Mouse (Mus musculus): ENCODE measurements around the gene Phc2. TPM values are rescaled to one million over a fixed set of nuclear protein-coding genes. Genes with fewer than 3 reads are reported as not detected.

Gene Phc2
- polyA plus RNA-seq, 1 experiment = 44.6 TPM

GRCm38 (mm10) chr4:128635451-128635850 lies 19.1 kb upstream of the Phc2 start:
- TF ChIP-seq CTCF (IDR thresholded peaks at IDR 0.05; ENCODE audit: control insufficient read depth, insufficient read depth, insufficient replicate concordance, low read depth, low read length) (no peak), POLR2A (IDR thresholded peaks at IDR 0.05; ENCODE audit: control insufficient read depth, low read depth, low read length) (no peak)
- Histone ChIP-seq H3K27ac (ENCODE audit: control insufficient read depth, insufficient read depth, low read depth, low read length) (no peak overlapping the region), H3K4me1 (ENCODE audit: control insufficient read depth, insufficient read depth, low read length) (no peaks in the 10 kb centered on the region; the same call in 1 of the 2 replicates), H3K4me3 (ENCODE audit: control insufficient read depth, low read depth, low read length) (no peak overlapping the region), H3K36me3 (ENCODE audit: control insufficient read depth, insufficient read depth, low read length) (no peaks in the 10 kb centered on the region), H3K27me3 (ENCODE audit: control insufficient read depth, insufficient read depth, low read length) (no peaks in the 10 kb centered on the region)

- H3K4me1 ChIP-seq (ENCODE audit: control insufficient read depth, insufficient read depth, low read length) = no peaks in the 10 kb centered on the region; the same call in 1 of the 2 replicates
- no peaks in the 10 kb centered on the region for H3K36me3 ChIP-seq (ENCODE audit: control insufficient read depth, insufficient read depth, low read length)
- TF ChIP-seq POLR2A (IDR thresholded peaks at IDR 0.05; ENCODE audit: control insufficient read depth, low read depth, low read length) (no peak), CTCF (IDR thresholded peaks at IDR 0.05; ENCODE audit: control insufficient read depth, insufficient read depth, insufficient replicate concordance, low read depth, low read length) (no peak)
- no peaks in the 10 kb centered on the region for H3K27me3 ChIP-seq (ENCODE audit: control insufficient read depth, insufficient read depth, low read length)
- H3K27ac ChIP-seq (ENCODE audit: control insufficient read depth, insufficient read depth, low read depth, low read length) = no peak overlapping the region
- H3K4me3 ChIP-seq (ENCODE audit: control insufficient read depth, low read depth, low read length) = no peak overlapping the region
Observed at GRCm38 (mm10) chr4:128635894-128636585, 18.5 kb upstream of the Phc2 start.

GRCm38 (mm10) chr4:128637250-128637649 lies 17.3 kb upstream of the Phc2 start:
- TF ChIP-seq POLR2A (IDR thresholded peaks at IDR 0.05; ENCODE audit: control insufficient read depth, low read depth, low read length) (no peak), CTCF (IDR thresholded peaks at IDR 0.05; ENCODE audit: control insufficient read depth, insufficient read depth, insufficient replicate concordance, low read depth, low read length) (no peak)
- Histone ChIP-seq H3K4me1 (ENCODE audit: control insufficient read depth, insufficient read depth, low read length) (no peaks in the 10 kb centered on the region; the same call in 1 of the 2 replicates), H3K36me3 (ENCODE audit: control insufficient read depth, insufficient read depth, low read length) (no peaks in the 10 kb centered on the region), H3K27ac (ENCODE audit: control insufficient read depth, insufficient read depth, low read depth, low read length) (no peak overlapping the region), H3K27me3 (ENCODE audit: control insufficient read depth, insufficient read depth, low read length) (no peaks in the 10 kb centered on the region), H3K4me3 (ENCODE audit: control insufficient read depth, low read depth, low read length) (no peak overlapping the region)

DNA sequence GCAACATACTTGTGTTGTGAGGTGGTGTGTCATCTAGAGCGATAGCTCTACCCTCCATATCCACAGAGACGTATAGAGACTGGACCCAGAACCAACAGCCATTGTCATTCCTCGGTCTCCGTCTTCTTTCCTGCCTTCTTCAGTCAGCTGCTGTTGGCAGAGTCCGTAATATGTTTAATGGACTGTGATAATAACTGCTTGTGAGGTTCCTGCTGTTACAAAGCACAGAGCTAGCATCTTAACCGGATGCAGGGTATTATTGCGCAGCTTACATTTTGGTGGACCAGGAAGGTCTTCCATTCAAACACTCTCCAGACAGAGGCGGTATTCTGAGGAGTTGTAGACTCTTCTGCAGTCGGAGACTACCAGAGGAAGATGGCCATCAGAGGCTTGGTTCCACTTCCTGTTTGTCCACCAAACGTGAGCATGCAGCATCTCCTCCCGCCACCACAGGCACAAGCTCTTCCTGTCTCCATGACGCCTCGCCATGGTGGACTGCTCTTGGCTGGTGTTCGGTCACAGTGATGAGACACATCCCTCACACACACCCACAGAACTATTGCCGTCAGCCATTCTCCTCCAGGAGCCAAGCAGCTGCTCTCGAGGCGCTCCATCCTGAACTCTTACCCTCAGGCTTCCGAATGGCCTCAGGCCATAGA lies 16.1 kb upstream of the Phc2 start:
- Histone ChIP-seq H3K27ac (ENCODE audit: control insufficient read depth, insufficient read depth, low read depth, low read length) (no peak overlapping the region), H3K4me1 (ENCODE audit: control insufficient read depth, insufficient read depth, low read length) (no peaks in the 10 kb centered on the region; the same call in 1 of the 2 replicates)
- TF ChIP-seq POLR2A (IDR thresholded peaks at IDR 0.05; ENCODE audit: control insufficient read depth, low read depth, low read length) (no peak), CTCF (IDR thresholded peaks at IDR 0.05; ENCODE audit: control insufficient read depth, insufficient read depth, insufficient replicate concordance, low read depth, low read length) (no peak)

GRCm38 (mm10) chr4:128641766-128642717 lies 12.5 kb upstream of the Phc2 start:
- TF ChIP-seq POLR2A (IDR thresholded peaks at IDR 0.05; ENCODE audit: control insufficient read depth, low read depth, low read length) (no peak), CTCF (IDR thresholded peaks at IDR 0.05; ENCODE audit: control insufficient read depth, insufficient read depth, insufficient replicate concordance, low read depth, low read length) (no peak)
- no peak overlapping the region for H3K27ac ChIP-seq (ENCODE audit: control insufficient read depth, insufficient read depth, low read depth, low read length)
- H3K4me1 ChIP-seq (ENCODE audit: control insufficient read depth, insufficient read depth, low read length) = no peaks in the 10 kb centered on the region
- H3K36me3 ChIP-seq (ENCODE audit: control insufficient read depth, insufficient read depth, low read length) = no peaks in the 10 kb centered on the region
- no peaks in the 10 kb centered on the region for H3K27me3 ChIP-seq (ENCODE audit: control insufficient read depth, insufficient read depth, low read length)
- no peak overlapping the region for H3K4me3 ChIP-seq (ENCODE audit: control insufficient read depth, low read depth, low read length)

More for the DNA sequence above, 16.1 kb upstream of the Phc2 start:
- H3K4me3 ChIP-seq (ENCODE audit: control insufficient read depth, low read depth, low read length) = no peak overlapping the region
- no peaks in the 10 kb centered on the region for H3K36me3 ChIP-seq (ENCODE audit: control insufficient read depth, insufficient read depth, low read length)
- no peaks in the 10 kb centered on the region for H3K27me3 ChIP-seq (ENCODE audit: control insufficient read depth, insufficient read depth, low read length)

GRCm38 (mm10) chr4:128645896-128646295 lies 8.6 kb upstream of the Phc2 start:
- H3K36me3 ChIP-seq (ENCODE audit: control insufficient read depth, insufficient read depth, low read length) = no peaks in the 10 kb centered on the region
- no peaks in the 10 kb centered on the region for H3K27me3 ChIP-seq (ENCODE audit: control insufficient read depth, insufficient read depth, low read length)
- TF ChIP-seq CTCF (IDR thresholded peaks at IDR 0.05; ENCODE audit: control insufficient read depth, insufficient read depth, insufficient replicate concordance, low read depth, low read length) (no peak), POLR2A (IDR thresholded peaks at IDR 0.05; ENCODE audit: control insufficient read depth, low read depth, low read length) (no peak)
- H3K4me3 ChIP-seq (ENCODE audit: control insufficient read depth, low read depth, low read length) = no peak overlapping the region
- H3K4me1 ChIP-seq (ENCODE audit: control insufficient read depth, insufficient read depth, low read length) = no peaks in the 10 kb centered on the region
- no peak overlapping the region for H3K27ac ChIP-seq (ENCODE audit: control insufficient read depth, insufficient read depth, low read depth, low read length)

GRCm38 (mm10) chr4:128646762-128647161 lies 7.7 kb upstream of the Phc2 start:
- no peak overlapping the region for H3K27ac ChIP-seq (ENCODE audit: control insufficient read depth, insufficient read depth, low read depth, low read length)

More at GRCm38 (mm10) chr4:128646762-128647161, 7.7 kb upstream of the Phc2 start:
- TF ChIP-seq POLR2A (IDR thresholded peaks at IDR 0.05; ENCODE audit: control insufficient read depth, low read depth, low read length) = no peak
- no peak for TF ChIP-seq CTCF (IDR thresholded peaks at IDR 0.05; ENCODE audit: control insufficient read depth, insufficient read depth, insufficient replicate concordance, low read depth, low read length)
- H3K27me3 ChIP-seq (ENCODE audit: control insufficient read depth, insufficient read depth, low read length) = no peaks in the 10 kb centered on the region
- H3K4me3 ChIP-seq (ENCODE audit: control insufficient read depth, low read depth, low read length) = no peak overlapping the region
- no peaks in the 10 kb centered on the region for H3K36me3 ChIP-seq (ENCODE audit: control insufficient read depth, insufficient read depth, low read length)
- no peaks in the 10 kb centered on the region for H3K4me1 ChIP-seq (ENCODE audit: control insufficient read depth, insufficient read depth, low read length)

Measured in testis, adult 2 months (tissue).